13 mouse cellular contexts compared by ENCODE assay signal in genomic region chr16:95463796-95464195, GRCm38 (mm10).
DNase-seq lines count a peak whose midpoint lies in the region; ATAC-seq and TF ChIP-seq lines count a peak whose summit lies in the region.
"Had no signal": no experiment of that assay in that cellular context is flagged by ENCODE, and none has a peak within 500 bp of the region (broad histone marks: within the 10 kb centered on the region; RNA-seq: fewer than 3 reads in every experiment).

No protein-coding gene starts in this region.

- H3K36me3 ChIP-seq in forebrain, postnatal 0 days (ENCODE audit: insufficient read depth), result no peaks in the 10 kb centered on the region
- no peaks in the 10 kb centered on the region for H3K36me3 ChIP-seq in forebrain, embryonic 13.5 days (ENCODE audit: poor library complexity, severe bottlenecking)
- no peaks in the 10 kb centered on the region for H3K36me3 ChIP-seq in heart, embryonic 12.5 days
- H3K36me3 ChIP-seq in hindbrain, embryonic 10.5 days, result no peaks in the 10 kb centered on the region
- H3K36me3 ChIP-seq: liver, embryonic 13.5 days had no signal

- DNase-seq in forebrain, postnatal 0 days, result no peak
- peak; percentile 27 for DNase-seq in 416B (ENCODE audit: low read depth)
- peak; percentile 76 to 85 for DNase-seq in kidney, postnatal 36 days
- DNase-seq in spleen, adult 12 weeks (ENCODE audit: low spot score), result no peak
- DNase-seq in Muller cell, postnatal 12 days (ENCODE audit: inconsistent ontology term), result no peak
- DNase-seq in hindbrain, embryonic 10.5 days (ENCODE audit: low spot score), result no peak
- DNase-seq: B cell, adult 2 months; liver, embryonic 13.5 days; thymus, postnatal 25 days had no signal

- H3K4me2 ChIP-seq in forebrain, postnatal 0 days (ENCODE audit: low read depth), result no peak overlapping the region
- no peak overlapping the region for H3K4me2 ChIP-seq in forebrain, embryonic 13.5 days
- no peak overlapping the region for H3K4me2 ChIP-seq in heart, embryonic 12.5 days
- H3K4me2 ChIP-seq: liver, embryonic 13.5 days had no signal

- H3K9me3 ChIP-seq in forebrain, postnatal 0 days (ENCODE audit: low read length), result no peaks in the 10 kb centered on the region
- H3K9me3 ChIP-seq in forebrain, embryonic 13.5 days (replicated peaks), result no peaks in the 10 kb centered on the region
- H3K9me3 ChIP-seq in heart, embryonic 12.5 days (replicated peaks), result no peaks in the 10 kb centered on the region
- no peaks in the 10 kb centered on the region for H3K9me3 ChIP-seq in hindbrain, embryonic 10.5 days
- H3K9me3 ChIP-seq: liver, embryonic 13.5 days had no signal

- ATAC-seq in forebrain, postnatal 0 days, result peak; percentile 36
- ATAC-seq in forebrain, embryonic 13.5 days, result no peak
- ATAC-seq in heart, embryonic 12.5 days (ENCODE audit: insufficient number of reproducible peaks, low FRiP score), result peak; percentile 49; the same call in 1 of the 2 replicates
- ATAC-seq: intestine, embryonic 16.5 days; Patski had no signal

- no peak for TF ChIP-seq CTCF in forebrain, postnatal 0 days (IDR thresholded peaks at IDR 0.05; ENCODE audit: low read depth)

- H3K4me1 ChIP-seq in forebrain, postnatal 0 days (ENCODE audit: insufficient read depth), result no peaks in the 10 kb centered on the region
- H3K4me1 ChIP-seq in forebrain, embryonic 13.5 days, result no peaks in the 10 kb centered on the region
- H3K4me1 ChIP-seq in heart, embryonic 12.5 days (replicated peaks), result peaks cover 14% of the 10 kb centered on the region
- H3K4me1 ChIP-seq in hindbrain, embryonic 10.5 days (replicated peaks), result peaks cover 5% of the 10 kb centered on the region; the same call in 1 of the 2 replicates
- H3K4me1 ChIP-seq: liver, embryonic 13.5 days had no signal

- H3K27ac ChIP-seq in forebrain, postnatal 0 days (ENCODE audit: low read depth, low read length), result no peak overlapping the region
- H3K27ac ChIP-seq in forebrain, embryonic 13.5 days, result no peak overlapping the region
- no peak overlapping the region for H3K27ac ChIP-seq in heart, embryonic 12.5 days (ENCODE audit: poor library complexity, severe bottlenecking)
- no peak overlapping the region for H3K27ac ChIP-seq in hindbrain, embryonic 10.5 days
- H3K27ac ChIP-seq: liver, embryonic 13.5 days had no signal

- no peak overlapping the region for H3K4me3 ChIP-seq in forebrain, postnatal 0 days (ENCODE audit: low read depth, low read length)
- H3K4me3 ChIP-seq in forebrain, embryonic 13.5 days, result no peak overlapping the region
- H3K4me3 ChIP-seq in heart, embryonic 12.5 days, result no peak overlapping the region
- no peak overlapping the region for H3K4me3 ChIP-seq in hindbrain, embryonic 10.5 days
- H3K4me3 ChIP-seq: liver, embryonic 13.5 days had no signal

- H3K27me3 ChIP-seq in forebrain, postnatal 0 days (ENCODE audit: insufficient read depth, low read length), result no peaks in the 10 kb centered on the region
- no peaks in the 10 kb centered on the region for H3K27me3 ChIP-seq in forebrain, embryonic 13.5 days
- no peaks in the 10 kb centered on the region for H3K27me3 ChIP-seq in heart, embryonic 12.5 days (replicated peaks)
- no peaks in the 10 kb centered on the region for H3K27me3 ChIP-seq in hindbrain, embryonic 10.5 days (ENCODE audit: insufficient read depth, poor library complexity, severe bottlenecking)

- H3K9ac ChIP-seq in forebrain, postnatal 0 days, result no peak overlapping the region
- no peak overlapping the region for H3K9ac ChIP-seq in forebrain, embryonic 13.5 days
- H3K9ac ChIP-seq in heart, embryonic 12.5 days, result no peak overlapping the region
- H3K9ac ChIP-seq: liver, embryonic 13.5 days had no signal

- WGBS in forebrain, postnatal 0 days, result 42% methylated on average over 6 of the region's 6 CpGs
- 63% methylated on average over 6 of the region's 6 CpGs for WGBS in forebrain, embryonic 13.5 days
- WGBS in heart, embryonic 12.5 days, result 20% methylated on average over 6 of the region's 6 CpGs
- 71% methylated on average over 6 of the region's 6 CpGs for WGBS in hindbrain, embryonic 10.5 days

Comparison
In these comparisons a context has a peak if more than half of its experiments do, and no peak if none do; other contexts are left out.
1. DNase-seq: peak in 416B (single experiment) and kidney, postnatal 36 days (2 of 2); none in forebrain, postnatal 0 days (single experiment), spleen, adult 12 weeks (single experiment), Muller cell, postnatal 12 days (single experiment) and hindbrain, embryonic 10.5 days (single experiment).